Mouse (Mus musculus): ENCODE measurements around the gene Cox6a1. TPM values are rescaled to one million over a fixed set of nuclear protein-coding genes. Genes with fewer than 3 reads are reported as not detected.
"Not testable (repeated sequence)": the region's sequence is repeated elsewhere in the genome, so short reads cannot be mapped to it uniquely, and the experiment has no call there.

Gene Cox6a1
- polyA plus RNA-seq, 1 experiment from 2014 or later = 2,087 TPM

DNA sequence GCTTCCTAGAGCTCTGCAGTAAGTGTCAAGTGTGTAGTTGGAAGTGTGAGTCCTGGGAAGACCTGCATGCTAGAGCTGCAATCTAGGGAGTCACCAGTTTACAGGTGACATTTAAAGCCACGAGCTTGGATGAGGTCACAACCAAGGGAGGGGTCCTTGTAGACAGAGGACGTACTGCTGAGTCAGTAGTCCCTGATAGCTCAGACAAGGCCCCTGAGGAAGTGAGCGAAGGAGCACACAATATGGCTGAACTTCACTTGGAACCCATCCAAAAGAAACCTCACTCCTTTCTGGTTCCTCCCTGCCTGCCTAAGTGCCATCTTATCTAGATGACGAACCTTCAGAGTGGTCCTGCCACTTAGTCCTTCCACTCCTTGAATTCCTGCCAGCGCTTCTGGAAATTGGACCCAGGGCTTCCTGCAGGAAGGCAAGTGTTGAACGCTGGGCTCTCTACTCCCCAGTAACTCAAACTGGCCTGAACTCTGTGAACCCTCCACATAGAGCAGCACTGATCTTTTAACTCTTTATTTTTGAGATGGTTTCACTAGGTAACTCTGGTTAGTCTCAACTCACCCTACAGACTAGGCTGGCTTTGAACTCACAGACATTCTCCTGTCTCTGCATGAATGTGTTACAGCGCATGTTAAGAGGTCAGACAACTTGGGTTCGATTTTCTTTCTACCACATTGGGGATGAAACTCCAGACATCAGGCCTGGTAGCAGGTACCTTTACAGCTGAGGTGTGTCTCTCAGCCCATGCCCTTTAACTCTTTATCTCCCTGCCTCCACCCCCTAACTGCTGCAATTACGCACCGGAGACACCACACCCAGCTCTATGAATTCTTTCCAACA lies 35.7 kb downstream of the Cox6a1 start:
- no peak overlapping the region for H3K4me3 ChIP-seq (ENCODE audit: low read depth, low read length)
- 33% methylated on average over 10 of the region's 10 CpGs for WGBS
- no peak overlapping the region; the same call in 1 of the 2 replicates for H3K27ac ChIP-seq (ENCODE audit: low read depth, low read length)
- no peaks in the 10 kb centered on the region for H3K9me3 ChIP-seq (ENCODE audit: control insufficient read depth)
- 0 out of 2 replicates have a peak overlapping the region, but pooled peaks have one; percentile 17 for H3K4me2 ChIP-seq (replicated peaks; ENCODE audit: low read depth)
- no peak overlapping the region for H3K9ac ChIP-seq (ENCODE audit: low read depth, low read length)
- peaks cover 7% of the 10 kb centered on the region; the same call in 1 of the 2 replicates for H3K4me1 ChIP-seq (replicated peaks; ENCODE audit: control insufficient read depth, insufficient read depth, low read length)
- TF ChIP-seq CTCF (IDR thresholded peaks at IDR 0.05; ENCODE audit: low read depth) = no peak
- peak; percentile 54 for ATAC-seq
- H3K27me3 ChIP-seq (replicated peaks; ENCODE audit: control insufficient read depth, insufficient read depth, low read length) = no peaks in the 10 kb centered on the region
- no peaks in the 10 kb centered on the region for H3K36me3 ChIP-seq (ENCODE audit: control insufficient read depth, insufficient read depth)

DNA sequence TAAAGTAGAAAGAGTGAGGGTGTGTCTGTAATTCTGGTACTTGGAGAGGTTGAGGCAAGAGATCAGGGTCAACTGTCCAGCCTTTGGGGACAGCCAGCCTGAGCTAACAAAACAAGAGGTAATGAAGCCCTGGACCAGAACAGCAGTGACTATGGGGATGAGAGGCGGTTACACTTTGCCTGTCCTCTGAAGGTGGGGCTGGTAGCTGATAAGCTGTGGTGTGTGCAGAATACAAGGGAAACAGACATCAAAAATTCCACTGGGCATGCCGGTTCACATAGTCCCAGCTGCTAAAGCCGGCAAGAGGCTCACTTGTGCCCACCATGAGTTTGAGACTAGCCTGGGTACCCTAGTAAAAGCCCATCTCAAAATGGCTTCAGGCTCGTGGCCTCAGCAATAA lies 36.4 kb downstream of the Cox6a1 start:
- Histone ChIP-seq H3K27me3 (replicated peaks; ENCODE audit: control insufficient read depth, insufficient read depth, low read length) (no peaks in the 10 kb centered on the region), H3K36me3 (ENCODE audit: control insufficient read depth, insufficient read depth) (no peaks in the 10 kb centered on the region), H3K4me2 (replicated peaks; ENCODE audit: low read depth) (no peak overlapping the region), H3K4me3 (ENCODE audit: low read depth, low read length) (no peak overlapping the region), H3K4me1 (replicated peaks; ENCODE audit: control insufficient read depth, insufficient read depth, low read length) (peaks cover 4% of the 10 kb centered on the region; the same call in 1 of the 2 replicates), H3K9ac (ENCODE audit: low read depth, low read length) (no peak overlapping the region), H3K27ac (ENCODE audit: low read depth, low read length) (no peak overlapping the region), H3K9me3 (ENCODE audit: control insufficient read depth) (no peaks in the 10 kb centered on the region)
- no peak for TF ChIP-seq CTCF (IDR thresholded peaks at IDR 0.05; ENCODE audit: low read depth)
- no peak for ATAC-seq
- 49% methylated on average over 4 of the region's 4 CpGs for WGBS

DNA sequence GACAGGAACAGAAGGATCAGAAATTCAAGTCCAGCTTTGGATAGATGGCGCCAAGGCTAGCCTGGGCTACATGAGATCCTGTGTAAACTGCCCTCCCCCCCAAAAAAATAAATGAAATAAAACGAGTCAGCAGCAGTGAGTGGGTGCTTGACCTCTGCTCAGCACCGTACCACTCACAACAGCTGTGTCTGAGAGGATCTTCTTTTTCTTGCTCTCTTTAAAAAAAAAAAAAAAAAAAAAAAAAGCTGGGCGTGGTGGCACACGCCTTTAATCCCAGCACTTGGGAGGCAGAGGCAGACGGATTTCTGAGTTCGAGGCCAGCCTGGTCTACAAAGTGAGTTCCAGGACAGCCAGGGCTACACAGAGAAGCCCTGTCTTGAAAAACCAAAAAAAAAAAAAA lies 46.6 kb downstream of the Cox6a1 start:
- not testable (repeated sequence) for H3K27me3 ChIP-seq (replicated peaks; ENCODE audit: control insufficient read depth, insufficient read depth, low read length); H3K4me3 ChIP-seq (ENCODE audit: low read depth, low read length); H3K4me1 ChIP-seq (replicated peaks; ENCODE audit: control insufficient read depth, insufficient read depth, low read length); H3K9me3 ChIP-seq (ENCODE audit: control insufficient read depth); H3K27ac ChIP-seq (ENCODE audit: low read depth, low read length); H3K36me3 ChIP-seq (ENCODE audit: control insufficient read depth, insufficient read depth); H3K9ac ChIP-seq (ENCODE audit: low read depth, low read length); ATAC-seq
- 79% methylated on average over 3 of the region's 7 CpGs for WGBS
- H3K4me2 ChIP-seq (replicated peaks; ENCODE audit: low read depth) = peak overlapping the region; percentile 91; the same call in 1 of the 2 replicates

DNA sequence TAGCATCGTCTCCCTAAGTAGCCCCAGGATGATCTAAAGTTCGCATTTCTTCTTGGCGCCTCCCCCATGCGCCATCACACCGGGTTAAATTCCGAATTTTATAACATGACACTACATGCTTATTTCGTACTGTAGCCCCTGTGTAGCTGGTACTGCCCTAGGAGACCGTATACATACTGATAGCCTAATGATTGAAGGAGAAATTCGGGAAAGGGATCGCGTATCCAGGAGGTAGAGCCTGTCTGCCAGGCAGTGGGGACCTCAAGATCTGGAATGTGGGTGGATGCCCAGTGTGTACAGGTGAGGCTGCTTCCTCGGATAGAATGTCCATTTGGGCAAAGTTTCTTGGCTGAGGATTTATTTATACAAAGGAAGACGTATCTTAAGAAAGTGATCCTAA lies 47.2 kb downstream of the Cox6a1 start:
- Histone ChIP-seq H3K27me3 (replicated peaks; ENCODE audit: control insufficient read depth, insufficient read depth, low read length) (no peaks in the 10 kb centered on the region), H3K9ac (ENCODE audit: low read depth, low read length) (peak overlapping the region; percentile 31; the same call in 1 of the 2 replicates), H3K27ac (ENCODE audit: low read depth, low read length) (no peak overlapping the region), H3K4me3 (ENCODE audit: low read depth, low read length) (peak overlapping the region; percentile 80), H3K36me3 (ENCODE audit: control insufficient read depth, insufficient read depth) (no peaks in the 10 kb centered on the region; the same call in 1 of the 2 replicates), H3K9me3 (ENCODE audit: control insufficient read depth) (no peaks in the 10 kb centered on the region), H3K4me1 (replicated peaks; ENCODE audit: control insufficient read depth, insufficient read depth, low read length) (no peaks in the 10 kb centered on the region), H3K4me2 (replicated peaks; ENCODE audit: low read depth) (peak overlapping the region; percentile 91)
- TF ChIP-seq CTCF (IDR thresholded peaks at IDR 0.05; ENCODE audit: low read depth) = no peak
- 24% methylated on average over 13 of the region's 13 CpGs for WGBS
- no peak for ATAC-seq

DNA sequence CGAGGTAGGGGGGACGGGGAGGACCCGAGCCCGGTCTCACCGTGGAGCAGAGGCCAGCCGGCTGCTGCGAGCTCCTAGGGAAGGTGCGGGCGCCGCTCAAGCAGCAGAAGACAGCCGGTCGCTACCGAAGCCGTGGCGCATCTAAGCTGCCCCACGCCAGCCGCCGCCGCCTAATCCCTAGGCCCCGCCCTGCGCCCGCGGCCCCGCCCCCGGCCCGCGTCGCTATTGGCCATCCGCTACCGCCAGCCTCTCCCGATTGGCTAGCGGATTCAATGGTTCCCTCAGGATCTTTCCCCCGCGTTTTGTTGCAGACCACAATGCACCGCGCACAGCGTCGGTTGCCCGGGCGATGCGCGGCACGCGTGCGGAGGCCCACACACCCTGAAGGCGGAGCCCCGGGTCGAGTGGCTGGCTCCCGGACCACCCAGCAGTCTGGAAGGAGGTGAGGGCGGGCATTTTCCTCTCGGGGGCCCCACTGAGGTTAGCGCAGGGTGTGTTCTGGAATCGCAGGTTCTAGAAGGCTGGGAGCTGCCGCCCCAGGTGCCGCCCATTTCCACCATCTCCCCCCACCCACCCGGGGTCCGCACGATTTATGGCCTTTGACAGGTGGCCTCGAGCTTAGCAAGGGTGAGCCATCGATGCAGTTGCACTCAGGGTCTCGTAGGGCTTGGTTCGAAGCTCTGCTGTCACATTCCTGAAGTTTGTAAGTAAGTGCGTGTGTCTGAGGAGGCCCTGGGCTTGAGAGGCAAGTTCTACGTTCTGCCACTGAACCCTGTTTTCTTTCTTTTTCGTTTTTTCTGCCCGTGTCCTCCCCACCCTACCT lies 47.8 kb downstream of the Cox6a1 start, which contains the start of gene Dynll1:
TSS of gene Dynll1 (minus strand) at position 208 of the 823 bp plus-strand sequence.
- Histone ChIP-seq H3K27me3 (replicated peaks; ENCODE audit: control insufficient read depth, insufficient read depth, low read length) (no peaks in the 10 kb centered on the region), H3K9ac (ENCODE audit: low read depth, low read length) (peak within 1 kb of the TSS; percentile 67), H3K4me1 (replicated peaks; ENCODE audit: control insufficient read depth, insufficient read depth, low read length) (no peaks in the 10 kb centered on the region), H3K36me3 (ENCODE audit: control insufficient read depth, insufficient read depth) (peaks cover 5% of the 10 kb centered on the region), H3K27ac (ENCODE audit: low read depth, low read length) (peak within 1 kb of the TSS; percentile 83), H3K9me3 (ENCODE audit: control insufficient read depth) (no peaks in the 10 kb centered on the region), H3K4me3 (ENCODE audit: low read depth, low read length) (peak within 1 kb of the TSS; percentile 80), H3K4me2 (replicated peaks; ENCODE audit: low read depth) (peak within 1 kb of the TSS; percentile 91)
- peak; percentile 37 for TF ChIP-seq CTCF (IDR thresholded peaks at IDR 0.05; ENCODE audit: low read depth)
- under 1% methylated on average over 63 of the region's 66 CpGs for WGBS
- ATAC-seq = peak; percentile 95

Measured in intestine, postnatal 0 days (tissue).